Mouse (Mus musculus): ENCODE results near the gene Tnfrsf25.

DNA sequence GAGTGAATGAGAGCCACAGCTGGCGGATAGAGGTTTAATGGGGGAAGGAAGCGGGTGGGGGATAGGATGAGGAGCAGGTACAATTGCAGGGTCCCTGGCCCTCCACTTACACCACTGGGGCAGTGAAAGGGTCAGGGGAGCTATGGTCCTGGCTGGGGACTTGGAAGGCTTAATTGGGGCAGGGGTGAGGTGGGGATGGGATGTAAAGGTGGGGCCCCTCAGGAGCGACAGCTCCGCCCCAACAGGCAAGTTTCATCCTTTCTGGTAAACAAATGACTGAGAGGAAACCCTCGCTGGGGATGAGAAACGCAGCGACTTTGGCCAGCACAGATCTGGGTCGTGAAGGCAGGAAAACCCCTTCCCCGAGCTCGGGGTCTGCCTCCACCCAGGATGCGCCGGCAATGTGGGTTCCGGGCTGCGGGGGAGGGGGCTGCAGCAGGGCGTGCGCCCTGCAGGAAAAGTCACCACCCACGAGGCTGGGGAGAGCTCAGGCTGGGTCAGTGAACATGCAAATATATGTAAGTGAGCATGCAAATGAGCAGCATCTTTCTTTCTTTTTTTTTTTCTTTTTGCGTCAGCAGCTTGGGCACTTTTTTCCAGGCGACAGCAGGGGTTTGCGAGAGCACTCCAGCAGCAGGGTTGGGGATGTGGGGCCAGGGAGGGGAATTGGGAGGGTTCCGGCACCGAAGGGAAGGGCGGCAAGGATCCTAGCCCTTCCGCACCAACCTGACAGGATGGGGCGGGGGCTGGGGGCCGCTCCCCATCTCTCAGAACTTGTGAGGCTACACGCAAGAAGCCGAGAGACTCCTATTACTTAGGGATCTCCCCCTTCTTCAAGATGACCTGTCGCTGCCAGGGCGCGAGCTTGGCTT lies 4.8 kb downstream of the Tnfrsf25 start:
- TF ChIP-seq CTCF (IDR thresholded peaks at IDR 0.05): no peak
- TF ChIP-seq EP300 (IDR thresholded peaks at IDR 0.05): no peak
